26 mouse cellular contexts compared by ENCODE assay signal in the genomic region with DNA sequence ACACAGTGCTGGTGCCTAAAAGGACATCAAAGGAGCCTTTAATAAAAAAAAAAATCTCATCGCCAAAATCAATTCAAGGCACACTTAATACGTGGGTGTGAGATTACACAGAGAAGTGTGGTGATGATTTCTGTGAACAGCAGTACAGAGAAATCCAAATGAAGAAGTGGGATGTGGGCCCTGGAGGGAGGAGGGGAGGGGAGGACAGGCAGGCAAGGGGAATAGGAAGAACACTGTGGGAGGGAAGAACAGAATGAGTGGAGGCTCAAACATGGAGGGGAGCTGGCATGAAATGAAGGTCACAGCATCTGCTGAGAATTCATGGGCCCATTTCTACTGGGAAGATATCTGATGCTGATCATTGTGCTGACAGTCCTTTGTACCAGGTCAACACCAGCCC.
A peak's percentile ranks its signal among the peaks of the same experiment; 100 is the strongest.
DNase-seq lines count a peak whose midpoint lies in the region; ATAC-seq and TF ChIP-seq lines count a peak whose summit lies in the region.
"Had no signal": no experiment of that assay in that cellular context is flagged by ENCODE, and none has a peak within 500 bp of the region (broad histone marks: within the 10 kb centered on the region; RNA-seq: fewer than 3 reads in every experiment).

No protein-coding gene starts in this region.

- no peaks in the 10 kb centered on the region for H3K4me1 ChIP-seq in liver, embryonic 12.5 days
- H3K4me1 ChIP-seq: forebrain, embryonic 13.5 days; kidney, embryonic 15.5 days; limb, embryonic 13.5 days; megakaryocyte, embryonic 14.5 days; midbrain, embryonic 12.5 days; neural tube, embryonic 12.5 days had no signal

- H3K27me3 ChIP-seq in liver, embryonic 12.5 days (replicated peaks) = no peaks in the 10 kb centered on the region
- H3K27me3 ChIP-seq: forebrain, embryonic 13.5 days; kidney, embryonic 15.5 days; limb, embryonic 13.5 days; midbrain, embryonic 12.5 days; neural tube, embryonic 12.5 days had no signal

- TF ChIP-seq CTCF in left cerebral cortex, adult 2 months (IDR thresholded peaks at IDR 0.05) = no peak

- H3K27ac ChIP-seq in left cerebral cortex, adult 2 months = peak overlapping the region; percentile 13
- H3K27ac ChIP-seq in liver, embryonic 12.5 days = no peak overlapping the region
- H3K27ac ChIP-seq: forebrain, embryonic 13.5 days; kidney, embryonic 15.5 days; limb, embryonic 13.5 days; midbrain, embryonic 12.5 days; neural tube, embryonic 12.5 days had no signal

- WGBS in liver, embryonic 12.5 days (ENCODE audit: insufficient replicate concordance) = 72% methylated on average over 2 of the region's 2 CpGs

- H3K9ac ChIP-seq in liver, embryonic 12.5 days = no peak overlapping the region
- H3K9ac ChIP-seq: forebrain, embryonic 13.5 days; kidney, embryonic 15.5 days; limb, embryonic 13.5 days; midbrain, embryonic 12.5 days; neural tube, embryonic 12.5 days had no signal

- DNase-seq in frontal cortex, postnatal 36 days (ENCODE audit: low spot score in 2 of 2) = peak; percentile 33 to 40
- DNase-seq in frontal cortex, postnatal 25 days (ENCODE audit: low spot score in 2 of 2) = no peak
- peak; percentile 13 to 32 for DNase-seq in left cerebral cortex, adult 2 months (ENCODE audit: extremely low spot score in 1 of 2, low spot score in 2 of 2)
- no peak for DNase-seq in left cerebral cortex, postnatal 10 days (ENCODE audit: extremely low spot score in 1 of 2, low spot score in 2 of 2)
- DNase-seq in layer of hippocampus, adult 8-10 months (ENCODE audit: low spot score in 2 of 2) = peak; percentile 27 to 48
- DNase-seq in telencephalon, adult 2 months (ENCODE audit: low read depth, low spot score) = peak; percentile 70
- DNase-seq: adrenal gland, postnatal 25 days; cerebellum, adult 8-10 months; cerebellum, postnatal 25 days; gastrocnemius, postnatal 14 days; heart, postnatal 14 days; kidney, adult 18-20 months; kidney, postnatal 25 days; lung, adult 18-20 months; lung, postnatal 4 days had no signal

- H3K36me3 ChIP-seq in liver, embryonic 12.5 days = no peaks in the 10 kb centered on the region
- H3K36me3 ChIP-seq: kidney, embryonic 15.5 days; limb, embryonic 13.5 days; midbrain, embryonic 12.5 days; neural tube, embryonic 12.5 days had no signal

- no peak overlapping the region for H3K4me3 ChIP-seq in left cerebral cortex, adult 2 months
- no peak overlapping the region for H3K4me3 ChIP-seq in liver, embryonic 12.5 days
- H3K4me3 ChIP-seq: forebrain, embryonic 13.5 days; kidney, embryonic 15.5 days; limb, embryonic 13.5 days; megakaryocyte, embryonic 14.5 days; midbrain, embryonic 12.5 days; myocyte; neural tube, embryonic 12.5 days had no signal

- no peaks in the 10 kb centered on the region for H3K9me3 ChIP-seq in liver, embryonic 12.5 days (replicated peaks)
- H3K9me3 ChIP-seq: forebrain, embryonic 13.5 days; kidney, embryonic 15.5 days; limb, embryonic 13.5 days; megakaryocyte, embryonic 14.5 days; midbrain, embryonic 12.5 days; neural tube, embryonic 12.5 days had no signal

- no peak overlapping the region for H3K4me2 ChIP-seq in liver, embryonic 12.5 days
- H3K4me2 ChIP-seq: forebrain, embryonic 13.5 days; kidney, embryonic 15.5 days; limb, embryonic 13.5 days; liver, embryonic 11.5 days; midbrain, embryonic 12.5 days; neural tube, embryonic 12.5 days had no signal

- ATAC-seq in liver, embryonic 12.5 days = no peak
- ATAC-seq: forebrain, embryonic 13.5 days; hindbrain, embryonic 16.5 days; lung, postnatal 0 days had no signal

- intact Hi-C loops in left cerebral cortex, adult 2 months (cut with DNase I) = loop anchor here (2.0 kb wide), 1 partner anchor 172 kb away; the partner anchor contains the start of gene AI593442
- intact Hi-C loops in left cerebral cortex, postnatal 10 days (cut with DNase I) = no loop called here

Comparison
In these comparisons a context has a peak if more than half of its experiments do, and no peak if none do; other contexts are left out.
1. DNase-seq: peak in frontal cortex, postnatal 36 days (2 of 2), left cerebral cortex, adult 2 months (2 of 2), layer of hippocampus, adult 8-10 months (2 of 2) and telencephalon, adult 2 months (single experiment); none in frontal cortex, postnatal 25 days (0 of 2) and left cerebral cortex, postnatal 10 days (0 of 2).